ENCODE assay signal across 7 mouse cellular contexts in genomic region chr1:138328320-138328719, GRCm38 (mm10). TPM values are rescaled to one million over a fixed set of nuclear protein-coding genes. Genes with fewer than 3 reads are reported as not detected.
DNase-seq lines count a peak whose midpoint lies in the region; ATAC-seq and TF ChIP-seq lines count a peak whose summit lies in the region.

No protein-coding gene starts in this region.

- H3K36me3 ChIP-seq in heart, postnatal 0 days (replicated peaks; ENCODE audit: control insufficient read depth, insufficient read depth, low read length): no peaks in the 10 kb centered on the region
- no peaks in the 10 kb centered on the region for H3K36me3 ChIP-seq in lung, postnatal 0 days (ENCODE audit: insufficient read depth, low read length)
- H3K36me3 ChIP-seq in stomach, embryonic 16.5 days (ENCODE audit: control insufficient read depth, insufficient read depth, low read length): no peaks in the 10 kb centered on the region

- peak; percentile 86 for TF ChIP-seq CTCF in left cerebral cortex, adult 2 months (IDR thresholded peaks at IDR 0.05)
- TF ChIP-seq CTCF in heart, postnatal 0 days (IDR thresholded peaks at IDR 0.05; ENCODE audit: low read depth): peak; percentile 64
- peak; percentile 74 for TF ChIP-seq CTCF in lung, postnatal 0 days (IDR thresholded peaks at IDR 0.05)

- no peak for TF ChIP-seq EP300 in heart, postnatal 0 days (IDR thresholded peaks at IDR 0.05; ENCODE audit: low read depth)
- TF ChIP-seq EP300 in lung, postnatal 0 days (IDR thresholded peaks at IDR 0.05): no peak

- peak overlapping the region; percentile 26; the same call in 1 of the 2 replicates for H3K4me3 ChIP-seq in left cerebral cortex, adult 2 months
- H3K4me3 ChIP-seq in heart, postnatal 0 days (ENCODE audit: low read depth, low read length): peak overlapping the region; percentile 16; the same call in 1 of the 2 replicates
- no peak overlapping the region for H3K4me3 ChIP-seq in lung, postnatal 0 days (ENCODE audit: low read depth, low read length)
- 0 out of 2 replicates have a peak overlapping the region, but pooled peaks have one; percentile 11 for H3K4me3 ChIP-seq in stomach, embryonic 16.5 days (replicated peaks; ENCODE audit: low read length)

- ATAC-seq in heart, postnatal 0 days (ENCODE audit: insufficient read depth, low read depth): no peak
- no peak for ATAC-seq in lung, postnatal 0 days
- no peak for ATAC-seq in stomach, embryonic 16.5 days (ENCODE audit: insufficient read depth, low FRiP score)

- intact Hi-C loops in left cerebral cortex, adult 2 months (cut with DNase I): loop anchor here (1.0 to 10.0 kb wide), 9 partner anchors 196 to 1014 kb away; partner anchors contain the start of gene Nek7
- intact Hi-C loops in left cerebral cortex, postnatal 4 days (cut with DNase I): loop anchor here (5.0 to 10.0 kb wide), 2 partner anchors 194 to 289 kb away; no protein-coding TSS in a partner anchor

- H3K27me3 ChIP-seq in heart, postnatal 0 days (ENCODE audit: control insufficient read depth, insufficient read depth, low read length): no peaks in the 10 kb centered on the region
- no peaks in the 10 kb centered on the region for H3K27me3 ChIP-seq in lung, postnatal 0 days (replicated peaks; ENCODE audit: insufficient read depth, low read length)
- no peaks in the 10 kb centered on the region for H3K27me3 ChIP-seq in stomach, embryonic 16.5 days (ENCODE audit: control insufficient read depth, insufficient read depth, low read length)

- no peaks in the 10 kb centered on the region for H3K4me1 ChIP-seq in heart, postnatal 0 days (ENCODE audit: control insufficient read depth, insufficient read depth)
- H3K4me1 ChIP-seq in lung, postnatal 0 days (ENCODE audit: insufficient read depth, low read depth, low read length): no peaks in the 10 kb centered on the region
- no peaks in the 10 kb centered on the region for H3K4me1 ChIP-seq in stomach, embryonic 16.5 days (ENCODE audit: control insufficient read depth, insufficient read depth, low read length)

- peak overlapping the region; percentile 48 for H3K4me2 ChIP-seq in heart, postnatal 0 days (ENCODE audit: low read depth, low read length)
- H3K4me2 ChIP-seq in lung, postnatal 0 days (replicated peaks; ENCODE audit: low read depth, low read length): no peak overlapping the region
- H3K4me2 ChIP-seq in stomach, embryonic 16.5 days (ENCODE audit: low read depth, low read length): peak overlapping the region; percentile 39; the same call in 1 of the 2 replicates

- no peaks in the 10 kb centered on the region for H3K9me3 ChIP-seq in heart, postnatal 0 days (replicated peaks; ENCODE audit: control insufficient read depth, low read length)
- H3K9me3 ChIP-seq in lung, postnatal 0 days (ENCODE audit: low read length): no peaks in the 10 kb centered on the region
- no peaks in the 10 kb centered on the region for H3K9me3 ChIP-seq in stomach, embryonic 16.5 days (replicated peaks; ENCODE audit: control insufficient read depth, low read length)

- no peak overlapping the region for H3K27ac ChIP-seq in left cerebral cortex, adult 2 months
- no peak overlapping the region for H3K27ac ChIP-seq in heart, postnatal 0 days (ENCODE audit: low read depth)
- H3K27ac ChIP-seq in lung, postnatal 0 days (ENCODE audit: low read length): no peak overlapping the region
- H3K27ac ChIP-seq in stomach, embryonic 16.5 days (ENCODE audit: low read length): no peak overlapping the region

- no peak overlapping the region for H3K9ac ChIP-seq in heart, postnatal 0 days (replicated peaks; ENCODE audit: low read depth, low read length)
- no peak overlapping the region for H3K9ac ChIP-seq in lung, postnatal 0 days (replicated peaks; ENCODE audit: low read depth)
- no peak overlapping the region for H3K9ac ChIP-seq in stomach, embryonic 16.5 days (ENCODE audit: low read length)

- peak in 1 of 2 experiments; percentile 33 for DNase-seq in left cerebral cortex, adult 2 months (ENCODE audit: extremely low spot score in 1 of 2, low spot score in 2 of 2)
- no peak for DNase-seq in left cerebral cortex, postnatal 4 days
- peak; percentile 21 for DNase-seq in ES-CJ7 (ENCODE audit: low read depth, low spot score)
- peak; percentile 15 for DNase-seq in c-Kit-positive CD71-positive TER-119-negative erythroid progenitor cells, embryonic 14.5 days (ENCODE audit: low read depth)
- peak; percentile 61 for DNase-seq in heart, postnatal 0 days (ENCODE audit: low spot score)
- DNase-seq in lung, postnatal 0 days (ENCODE audit: low spot score): peak; percentile 67

- WGBS in heart, postnatal 0 days: 10% methylated on average over 12 of the region's 12 CpGs
- 10% methylated on average over 12 of the region's 12 CpGs for WGBS in lung, postnatal 0 days
- WGBS in stomach, embryonic 16.5 days: 11% methylated on average over 12 of the region's 12 CpGs

RNA-seq across cellular contexts. Expression of gene Atp6v1g3, which starts 54.8 kb away (rescaled TPM):
- not detected for total RNA-seq in left cerebral cortex, adult 2 months (2021)
- not detected for total RNA-seq in left cerebral cortex, postnatal 4 days (2021)
- not detected in 2 replicates for total RNA-seq in heart, postnatal 0 days (2014; rRNA removed; ENCODE audit: low replicate concordance)
- polyA plus RNA-seq in heart, postnatal 0 days (2015; fragmentation: Nextera tagmentation; extraction: Ambion mirVana): not detected in 2 replicates
- 0.33 and 0.39 TPM in 2 replicates for polyA plus RNA-seq in lung, postnatal 0 days (2015; fragmentation: Nextera tagmentation; extraction: Ambion mirVana)
- polyA plus RNA-seq in stomach, embryonic 16.5 days (2015; fragmentation: Nextera tagmentation; extraction: Ambion mirVana): not detected in 2 replicates
